Mouse (Mus musculus) C2C12 (cell line): ENCODE data around the gene Dph1. TPM values are rescaled to one million over a fixed set of nuclear protein-coding genes. Genes with fewer than 3 reads are reported as not detected.
"Not testable (repeated sequence)": the region's sequence is repeated elsewhere in the genome, so short reads cannot be mapped to it uniquely, and the experiment has no call there.

Experiments used
- H3K27me3 ChIP-seq: one replicate; pipeline ENCODE4 v1.6.1; 2011; ENCODE audit not compliant: control insufficient read depth, insufficient read depth, insufficient read length
- H3K36me3 ChIP-seq: one replicate; pipeline ENCODE4 v1.6.1; 2011; ENCODE audit not compliant: control insufficient read depth, insufficient read depth
- H3K4me3 ChIP-seq: one replicate; pipeline ENCODE4 v1.5.1; 2011; ENCODE audit warnings: mild to moderate bottlenecking, control low read depth; ENCODE audit not compliant: poor library complexity, insufficient read depth, severe bottlenecking
- H3K79me2 ChIP-seq: one replicate; pipeline ENCODE4 v1.6.1; 2011; ENCODE audit not compliant: control insufficient read depth, insufficient read depth
- H3K79me3 ChIP-seq: one replicate; pipeline ENCODE4 v1.6.1; 2011; ENCODE audit warnings: low read depth, control low read depth
- H3ac ChIP-seq: one replicate; pipeline ENCODE3; 2011; ENCODE audit warnings: low read depth; ENCODE audit not compliant: control insufficient read depth, insufficient read length
- CEBPB ChIP-seq: IDR thresholded peaks from one replicate; pipeline ENCODE4 v1.6.1; 2011; ENCODE audit warnings: low read depth, mild to moderate bottlenecking, control low read depth, moderate library complexity
- CTCF ChIP-seq: IDR thresholded peaks from one replicate; pipeline ENCODE4 v1.5.1; 2011; ENCODE audit not compliant: control insufficient read depth, insufficient read depth, insufficient read length
- FOSL1 ChIP-seq: IDR thresholded peaks from one replicate; pipeline ENCODE4 v1.8.0; 2011; ENCODE audit warnings: mild to moderate bottlenecking, low read length; ENCODE audit not compliant: poor library complexity, insufficient read depth, severe bottlenecking
- MAX ChIP-seq: IDR thresholded peaks from one replicate; pipeline ENCODE4 v1.6.1; 2011; ENCODE audit warnings: mild to moderate bottlenecking, control low read depth
- MYOD1 ChIP-seq: IDR thresholded peaks from one replicate; pipeline ENCODE4 v1.6.1; 2011; ENCODE audit warnings: low read depth; ENCODE audit not compliant: control insufficient read depth, insufficient read length
- MYOG ChIP-seq: IDR thresholded peaks from one replicate; pipeline ENCODE4 v1.6.1; 2011; ENCODE audit not compliant: control insufficient read depth, insufficient read length; ENCODE audit errors: extremely low read depth
- USF1 ChIP-seq: IDR thresholded peaks from one replicate; pipeline ENCODE4 v1.6.1; 2011; ENCODE audit warnings: low read depth, mild to moderate bottlenecking, control low read depth, moderate library complexity
- polyA plus RNA-seq: library from polyadenylated mRNA; unstranded; fragments of >200 nt; fragmentation: generic; extraction: Trizol; gene quantifications from one replicate; pipeline ENCODE4 v1.2.1, GENCODE M21; 2012; ENCODE audit warnings: missing spikeins

The Dph1 gene
- polyA plus RNA-seq, 1 experiment = 19.6 TPM

- peaks cover 46% of the 10 kb centered on the region for H3K36me3 ChIP-seq
Observed at GRCm38 (mm10) chr11:75178011-75178410, 13.0 kb downstream of the Dph1 start.

GRCm38 (mm10) chr11:75174574-75174973 lies 16.5 kb downstream of the Dph1 start:
- H3K79me3 ChIP-seq, H3K27me3 ChIP-seq, H3ac ChIP-seq, H3K4me3 ChIP-seq: not testable (repeated sequence)
- Histone ChIP-seq H3K36me3 (peaks cover 15% of the 10 kb centered on the region), H3K79me2 (peaks cover 19% of the 10 kb centered on the region)

More at GRCm38 (mm10) chr11:75178011-75178410, 13.0 kb downstream of the Dph1 start:
- Histone ChIP-seq H3K79me3 (peaks cover 9% of the 10 kb centered on the region), H3K27me3 (no peaks in the 10 kb centered on the region), H3K79me2 (peaks cover 19% of the 10 kb centered on the region), H3K4me3 (peak overlapping the region; percentile 94), H3ac (peak overlapping the region; percentile 88)
- no peak for TF ChIP-seq MYOG
- TF ChIP-seq FOSL1 = no peak
- no peak for TF ChIP-seq CEBPB
- no peak for TF ChIP-seq USF1
- TF ChIP-seq CTCF = no peak
- TF ChIP-seq MYOD1 = no peak
- no peak for TF ChIP-seq MAX

DNA sequence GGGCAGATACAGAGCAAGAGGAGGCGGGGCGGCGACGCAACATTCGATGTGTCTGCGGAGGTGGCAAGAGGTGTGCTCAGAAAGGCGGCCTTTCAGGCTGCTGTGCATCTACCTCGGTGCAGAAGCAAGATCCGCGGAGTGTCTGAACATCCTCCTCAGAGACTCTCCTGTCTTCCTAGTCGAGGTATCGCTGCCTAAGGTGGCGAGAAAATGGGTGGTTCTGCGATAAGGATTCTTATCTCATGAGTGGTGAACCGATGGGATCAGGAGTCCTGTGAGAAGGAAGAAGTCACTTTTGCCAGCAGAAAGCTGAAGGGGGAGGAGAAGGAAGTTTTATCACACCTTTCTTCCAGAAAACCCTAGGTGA lies 17.3 kb downstream of the Dph1 start:
- peak overlapping the region; percentile 34 for H3K4me3 ChIP-seq
- peaks cover 18% of the 10 kb centered on the region for H3K79me2 ChIP-seq
- TF ChIP-seq CTCF (no peak), MAX (no peak), FOSL1 (no peak)
- no peaks in the 10 kb centered on the region for H3K27me3 ChIP-seq
- H3ac ChIP-seq = no peak overlapping the region
- H3K36me3 ChIP-seq = peaks cover 13% of the 10 kb centered on the region
- peaks cover 9% of the 10 kb centered on the region for H3K79me3 ChIP-seq

DNA sequence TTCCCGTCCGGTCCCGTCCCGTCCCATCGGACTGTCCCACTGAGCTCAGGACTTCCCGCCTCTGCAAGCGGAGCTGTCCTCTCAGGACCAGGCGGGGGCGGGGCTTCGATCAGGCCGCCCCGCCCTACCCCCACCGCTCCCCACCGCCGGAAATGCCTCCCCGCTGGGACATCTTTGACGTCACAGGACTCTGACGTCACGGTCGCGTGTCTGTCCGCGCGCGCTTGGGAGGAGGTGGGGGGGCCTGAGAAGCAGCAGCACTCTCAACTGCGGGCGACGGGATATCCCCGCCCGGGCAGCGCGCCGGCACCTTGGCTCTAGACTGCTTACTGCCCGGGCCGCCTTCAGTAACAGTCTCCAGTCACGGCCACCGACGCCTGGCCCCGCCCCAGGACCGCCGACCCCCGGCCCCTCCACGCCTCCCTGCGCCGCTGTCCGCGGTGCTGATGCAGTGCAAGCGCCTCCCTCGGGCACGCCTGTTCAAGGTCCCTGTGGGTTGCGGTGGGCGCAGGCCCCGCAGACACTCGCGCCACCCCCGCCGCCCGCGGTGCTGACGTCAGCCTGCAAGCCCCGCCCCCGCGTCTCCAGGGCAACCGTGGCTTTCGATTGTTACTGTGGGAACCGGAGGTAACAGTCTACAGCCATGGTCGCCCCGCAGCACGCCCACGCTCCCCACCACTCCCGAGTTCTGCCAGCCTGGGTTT lies 17.8 kb downstream of the Dph1 start:
- H3ac ChIP-seq = peak overlapping the region; percentile 46
- peak overlapping the region; percentile 34 for H3K4me3 ChIP-seq
- peaks cover 13% of the 10 kb centered on the region for H3K36me3 ChIP-seq
- TF ChIP-seq MYOD1 (no peak), CEBPB (no peak), MAX (no peak), CTCF (no peak), USF1 (no peak), FOSL1 (no peak), MYOG (no peak)
- no peaks in the 10 kb centered on the region for H3K27me3 ChIP-seq
- H3K79me3 ChIP-seq = peaks cover 8% of the 10 kb centered on the region
- H3K79me2 ChIP-seq = peaks cover 12% of the 10 kb centered on the region

- peaks cover 4% of the 10 kb centered on the region for H3K79me2 ChIP-seq
- H3K79me3 ChIP-seq = peaks cover 1% of the 10 kb centered on the region
- H3K36me3 ChIP-seq = peaks cover 7% of the 10 kb centered on the region
- H3K4me3 ChIP-seq = peak overlapping the region; percentile 34
- H3ac ChIP-seq = peak overlapping the region; percentile 46
- TF ChIP-seq USF1 (no peak), FOSL1 (no peak), MYOG (no peak)
- no peaks in the 10 kb centered on the region for H3K27me3 ChIP-seq
Observed at GRCm38 (mm10) chr11:75172151-75173094, 18.6 kb downstream of the Dph1 start.

GRCm38 (mm10) chr11:75171186-75171865 lies 19.7 kb downstream of the Dph1 start:
- Histone ChIP-seq H3K79me2 (no peaks in the 10 kb centered on the region), H3K79me3 (no peaks in the 10 kb centered on the region), H3K4me3 (no peak overlapping the region), H3ac (no peak overlapping the region), H3K27me3 (no peaks in the 10 kb centered on the region), H3K36me3 (no peaks in the 10 kb centered on the region)
- no peak for TF ChIP-seq MYOG
- no peak for TF ChIP-seq CTCF
- TF ChIP-seq MYOD1 = no peak
- no peak for TF ChIP-seq FOSL1
- no peak for TF ChIP-seq CEBPB
- TF ChIP-seq MAX = no peak
- TF ChIP-seq USF1 = no peak
